Mouse (Mus musculus) heart, embryonic 15.5 days (tissue): Measurements from ENCODE around the gene Pstpip1. TPM values are rescaled to one million over a fixed set of nuclear protein-coding genes. Genes with fewer than 3 reads are reported as not detected.

Source experiments
- ATAC-seq: fragments of 200-750 bp; cut with Nextera tagmentation; replicated peaks from 2 replicates; pipeline ENCODE4 v1.8.0; 2017; ENCODE audit warnings: low read depth, moderate TSS enrichment; ENCODE audit not compliant: insufficient number of reproducible peaks, insufficient read depth, low FRiP score
- H3K27ac ChIP-seq: fragments of 300-500 bp; sonication (generic); 2 replicates; pipeline ENCODE4 v1.5.1; 2015; ENCODE audit warnings: mild to moderate bottlenecking, inconsistent platforms
- H3K27me3 ChIP-seq: fragments of 300-500 bp; sonication (generic); 2 replicates; pipeline ENCODE4 v1.6.1; 2015; ENCODE audit warnings: inconsistent platforms
- H3K36me3 ChIP-seq: fragments of 300-500 bp; sonication (generic); 2 replicates; pipeline ENCODE4 v1.6.1; 2015; ENCODE audit warnings: mild to moderate bottlenecking, inconsistent platforms
- H3K4me1 ChIP-seq: fragments of 300-500 bp; sonication (generic); replicated peaks from 2 replicates; pipeline ENCODE4 v1.6.1; 2015; ENCODE audit warnings: inconsistent platforms
- H3K4me2 ChIP-seq: fragments of 300-500 bp; sonication (generic); 2 replicates; pipeline ENCODE4 v1.6.1; 2015; ENCODE audit warnings: inconsistent platforms, mild to moderate bottlenecking, moderate library complexity
- H3K4me3 ChIP-seq: fragments of 300-500 bp; sonication (generic); 2 replicates; pipeline ENCODE4 v1.5.1; 2015; ENCODE audit warnings: mild to moderate bottlenecking, inconsistent platforms
- H3K9ac ChIP-seq: fragments of 300-500 bp; sonication (generic); 2 replicates; pipeline ENCODE4 v1.6.1; 2015; ENCODE audit warnings: mild to moderate bottlenecking, inconsistent platforms
- H3K9me3 ChIP-seq: fragments of 300-500 bp; sonication (generic); replicated peaks from 2 replicates; pipeline ENCODE4 v1.6.1; 2016; ENCODE audit warnings: inconsistent platforms
- WGBS: fragments of 180-500 bp; shearing (Covaris S2); methylation state at CpG from one replicate; pipeline ENCODE4 v1.1.7; 2015; ENCODE audit warnings: mixed read lengths; 5-methylcytosine and 5-hydroxymethylcytosine counted together
- polyA plus RNA-seq: library from polyadenylated mRNA; unstranded; fragments of >200 nt; fragmentation: Nextera tagmentation; extraction: Ambion mirVana; gene quantifications from 2 replicates; pipeline ENCODE4 v1.2.1, GENCODE M21; 2015

Gene Pstpip1
- polyA plus RNA-seq, 1 experiment from 2014 or later = 1.8 TPM

DNA sequence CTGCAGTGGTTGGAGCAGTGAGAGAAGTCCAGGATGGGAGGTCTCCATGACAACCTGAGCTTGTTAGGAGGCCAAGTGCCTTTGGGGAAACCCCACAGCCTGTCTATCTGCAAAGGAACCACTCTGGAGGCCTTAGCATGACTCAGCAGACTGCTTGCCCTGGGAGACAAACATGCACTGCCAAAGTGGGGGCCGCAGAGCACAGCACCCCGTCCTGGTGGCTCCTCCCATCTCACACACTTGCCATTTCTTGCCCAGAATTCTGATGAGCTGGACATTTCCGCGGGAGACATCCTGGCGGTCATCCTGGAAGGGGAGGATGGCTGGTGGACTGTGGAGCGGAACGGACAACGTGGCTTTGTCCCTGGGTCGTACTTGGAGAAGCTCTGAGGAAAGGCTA is 38.6 kb downstream of the Pstpip1 start:
- peaks cover 53% of the 10 kb centered on the region for H3K4me1 ChIP-seq
- no peak overlapping the region for H3K9ac ChIP-seq
- H3K4me3 ChIP-seq = no peak overlapping the region
- no peak overlapping the region for H3K27ac ChIP-seq
- H3K36me3 ChIP-seq = peaks cover 24% of the 10 kb centered on the region
- 83% methylated on average over 9 of the region's 9 CpGs for WGBS
- no peaks in the 10 kb centered on the region for H3K27me3 ChIP-seq
- no peak for ATAC-seq
- H3K9me3 ChIP-seq = no peaks in the 10 kb centered on the region
- H3K4me2 ChIP-seq = no peak overlapping the region

DNA sequence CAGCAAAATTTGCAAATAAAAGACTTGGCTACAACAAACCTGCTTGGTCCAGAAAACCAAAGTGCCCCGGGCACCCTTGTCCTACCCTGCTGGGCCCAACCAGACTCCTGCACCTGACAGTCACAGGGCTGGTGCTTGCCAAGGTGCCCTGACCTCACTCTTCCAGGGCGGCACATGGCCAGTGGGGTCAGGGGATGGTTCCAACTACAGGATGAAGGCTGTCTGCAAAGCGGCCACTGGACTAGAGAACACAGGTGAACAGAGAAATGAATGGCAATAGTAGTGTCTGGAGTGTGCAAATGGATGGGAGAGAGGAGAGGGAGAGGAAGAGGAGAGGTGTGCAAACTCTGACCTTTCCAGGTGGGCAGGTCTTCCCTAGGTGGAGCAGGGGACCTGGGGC is 40.2 kb downstream of the Pstpip1 start:
- Histone ChIP-seq H3K36me3 (peaks cover 27% of the 10 kb centered on the region), H3K4me1 (peaks cover 52% of the 10 kb centered on the region), H3K27me3 (no peaks in the 10 kb centered on the region), H3K9ac (no peak overlapping the region), H3K4me2 (no peak overlapping the region), H3K27ac (peak overlapping the region; percentile 50), H3K4me3 (no peak overlapping the region), H3K9me3 (no peaks in the 10 kb centered on the region)
- WGBS = 92% methylated on average over 3 of the region's 3 CpGs
- no peak for ATAC-seq

DNA sequence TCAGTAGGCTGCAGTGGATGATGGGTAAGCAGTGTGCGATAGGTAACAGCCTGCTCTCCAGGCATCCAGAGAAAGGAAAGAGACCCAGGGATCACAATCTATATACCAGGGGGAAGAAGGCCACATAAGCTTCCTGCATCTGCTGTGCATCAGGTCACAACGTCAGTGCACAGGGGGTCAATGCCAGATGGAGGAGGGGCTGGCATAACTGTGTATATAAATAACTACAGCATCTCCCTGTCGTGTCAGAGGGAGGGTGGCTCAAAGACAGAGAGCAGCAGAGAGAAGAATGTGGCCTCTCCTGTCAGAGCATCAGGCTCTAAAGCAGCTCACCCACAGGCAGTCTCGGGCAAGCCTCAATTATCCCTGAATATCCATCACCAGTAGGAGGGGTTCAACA is 40.8 kb downstream of the Pstpip1 start:
- no peak for ATAC-seq
- Histone ChIP-seq H3K4me2 (no peak overlapping the region), H3K27ac (peak overlapping the region; percentile 50), H3K27me3 (no peaks in the 10 kb centered on the region), H3K9me3 (no peaks in the 10 kb centered on the region), H3K36me3 (peaks cover 31% of the 10 kb centered on the region), H3K9ac (no peak overlapping the region), H3K4me3 (no peak overlapping the region), H3K4me1 (peaks cover 52% of the 10 kb centered on the region)
- 36% methylated on average over 4 of the region's 4 CpGs for WGBS

DNA sequence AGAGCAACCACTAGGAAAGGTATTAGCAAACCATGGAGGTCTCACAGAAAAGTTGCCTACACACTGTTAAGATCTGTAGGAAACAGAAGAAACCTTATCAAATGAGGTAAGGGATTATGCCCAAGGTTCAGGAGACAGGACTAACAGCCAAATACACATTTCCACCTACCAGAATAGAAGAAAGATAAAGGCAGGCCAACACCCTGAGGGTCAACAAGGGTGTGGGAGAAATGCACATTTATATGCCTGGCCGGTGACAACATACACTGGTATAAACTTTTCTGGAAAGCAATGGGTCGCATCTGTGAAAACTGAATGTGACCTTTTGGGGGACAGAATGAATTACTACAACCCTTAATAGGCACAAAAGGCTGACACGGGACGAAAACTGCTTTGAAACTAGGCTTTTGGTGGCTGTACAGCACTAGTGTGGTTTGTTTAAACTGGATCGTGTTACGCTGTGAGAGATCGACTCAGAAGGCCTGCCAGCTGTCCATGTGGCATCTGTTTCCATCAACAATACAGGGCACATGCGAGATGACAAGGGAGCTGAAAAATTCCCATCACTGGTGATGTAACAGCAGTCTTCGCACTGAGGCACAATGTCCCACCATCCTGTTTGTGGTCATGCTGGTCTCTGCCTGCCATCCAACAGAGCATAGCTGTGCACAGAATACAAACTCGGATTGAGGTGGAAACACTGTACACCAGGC is 42.2 kb downstream of the Pstpip1 start:
- Histone ChIP-seq H3K27me3 (no peaks in the 10 kb centered on the region), H3K27ac (0 out of 2 replicates have a peak overlapping the region, but pooled peaks have one; percentile 5), H3K4me2 (no peak overlapping the region), H3K9ac (no peak overlapping the region), H3K4me1 (peaks cover 52% of the 10 kb centered on the region), H3K36me3 (peaks cover 46% of the 10 kb centered on the region), H3K4me3 (no peak overlapping the region), H3K9me3 (no peaks in the 10 kb centered on the region)
- ATAC-seq = no peak
- 71% methylated on average over 10 of the region's 10 CpGs for WGBS

DNA sequence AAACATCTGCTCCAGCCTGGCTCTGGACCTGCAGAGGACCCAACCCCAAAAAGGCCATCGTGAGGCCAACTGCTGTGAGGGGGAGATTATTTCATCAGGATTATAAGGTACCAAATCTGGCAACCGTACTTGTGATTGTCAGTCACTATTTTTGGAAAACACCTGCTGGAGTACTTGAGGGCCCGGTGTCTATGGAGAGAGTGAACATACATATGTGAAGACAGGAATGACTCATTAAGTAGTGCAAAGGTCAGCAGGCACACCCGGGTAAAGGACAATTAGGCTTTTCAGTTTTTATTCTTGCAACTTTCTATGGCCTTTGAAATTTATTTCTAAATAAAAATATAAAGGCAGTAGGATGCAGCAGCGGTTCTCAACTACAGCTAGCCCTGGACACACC is 44.2 kb downstream of the Pstpip1 start:
- Histone ChIP-seq H3K27ac (peak overlapping the region; percentile 71), H3K4me2 (no peak overlapping the region), H3K36me3 (peaks cover 49% of the 10 kb centered on the region), H3K4me1 (peaks cover 52% of the 10 kb centered on the region), H3K9ac (no peak overlapping the region), H3K27me3 (no peaks in the 10 kb centered on the region), H3K9me3 (no peaks in the 10 kb centered on the region), H3K4me3 (no peak overlapping the region)
- WGBS = 49% methylated on average over 5 of the region's 5 CpGs
- no peak for ATAC-seq

DNA sequence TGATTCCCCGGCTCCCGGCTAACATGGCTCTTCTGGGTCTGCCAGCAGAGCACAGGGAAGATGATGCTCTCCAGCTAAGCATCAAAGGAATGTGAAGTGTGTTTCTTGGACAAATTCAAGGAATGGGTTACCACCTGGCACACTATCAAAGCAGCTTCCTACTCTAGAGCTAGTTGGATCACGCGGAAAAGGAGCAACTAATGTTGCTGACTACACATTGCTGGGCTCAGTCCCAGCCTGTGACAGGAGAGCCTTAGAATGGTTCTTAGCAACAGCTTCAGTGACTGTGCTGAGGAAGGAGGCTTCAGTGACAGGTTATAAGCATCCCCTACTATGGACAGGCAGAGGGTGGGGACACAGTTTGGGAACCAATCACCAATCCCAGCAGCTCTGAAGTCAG is 44.9 kb downstream of the Pstpip1 start:
- 39% methylated on average over 4 of the region's 4 CpGs for WGBS
- Histone ChIP-seq H3K4me1 (peaks cover 52% of the 10 kb centered on the region), H3K27ac (peak overlapping the region; percentile 71), H3K4me2 (no peak overlapping the region), H3K9me3 (no peaks in the 10 kb centered on the region), H3K9ac (no peak overlapping the region), H3K36me3 (peaks cover 47% of the 10 kb centered on the region), H3K27me3 (no peaks in the 10 kb centered on the region), H3K4me3 (no peak overlapping the region)
- ATAC-seq = no peak

DNA sequence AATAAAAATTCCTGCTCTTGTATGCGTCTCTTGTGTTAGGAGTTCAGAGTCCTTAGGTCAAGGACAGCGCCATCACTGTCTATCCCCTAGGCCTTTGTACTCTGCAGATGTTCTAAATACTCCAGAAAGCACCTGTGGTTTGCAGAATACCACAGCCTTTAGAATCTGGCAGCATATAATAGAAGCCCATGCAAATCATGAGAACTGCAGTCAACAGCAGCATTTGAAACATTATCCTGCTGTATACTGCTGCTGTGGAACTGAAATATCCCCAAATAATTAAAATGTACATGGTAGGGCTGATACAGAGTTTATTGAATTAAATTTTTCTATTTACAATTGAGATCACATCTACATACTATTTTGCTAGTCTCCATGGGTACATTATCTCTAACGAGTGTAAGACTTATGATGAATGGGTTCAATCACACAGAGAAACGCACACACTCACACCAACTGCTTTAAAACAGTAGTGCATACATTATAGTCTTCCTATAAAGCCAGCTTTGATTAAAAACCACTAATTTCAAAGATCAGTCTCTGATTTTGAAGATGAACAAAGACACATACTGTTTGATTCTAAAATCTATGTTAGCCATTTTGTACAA is 45.9 kb downstream of the Pstpip1 start:
- H3K27me3 ChIP-seq = no peaks in the 10 kb centered on the region
- H3K4me1 ChIP-seq = peaks cover 45% of the 10 kb centered on the region
- H3K9me3 ChIP-seq = no peaks in the 10 kb centered on the region
- H3K4me3 ChIP-seq = no peak overlapping the region
- WGBS = 87% methylated on average over 4 of the region's 4 CpGs
- no peak overlapping the region for H3K27ac ChIP-seq
- no peak overlapping the region for H3K4me2 ChIP-seq
- ATAC-seq = no peak
- peaks cover 43% of the 10 kb centered on the region for H3K36me3 ChIP-seq
- no peak overlapping the region for H3K9ac ChIP-seq

DNA sequence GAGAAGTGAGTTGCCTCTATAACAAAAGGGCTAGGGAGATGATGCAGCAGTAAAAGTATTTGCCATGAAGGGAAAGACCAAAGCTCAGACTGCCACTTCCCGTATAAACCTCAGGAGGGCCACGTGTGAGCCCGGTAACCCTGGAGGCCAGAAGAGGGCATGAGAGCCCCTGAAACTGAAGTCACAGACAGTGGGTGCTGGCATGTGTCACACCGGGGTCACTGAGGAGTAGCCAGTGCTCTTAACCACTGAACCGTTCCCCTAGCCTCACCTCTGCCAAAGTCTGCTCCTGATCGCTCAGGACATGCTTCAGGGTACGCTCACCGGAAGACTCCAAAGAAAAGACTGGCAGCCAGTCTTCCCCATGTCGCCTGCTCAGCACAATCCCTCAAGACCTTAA is 52.0 kb downstream of the Pstpip1 start:
- ATAC-seq = no peak
- H3K9ac ChIP-seq = no peak overlapping the region
- H3K36me3 ChIP-seq = peaks cover 56% of the 10 kb centered on the region
- 68% methylated on average over 9 of the region's 9 CpGs for WGBS
- H3K4me1 ChIP-seq = peaks cover 14% of the 10 kb centered on the region; the same call in 1 of the 2 replicates
- no peak overlapping the region for H3K4me3 ChIP-seq
- H3K4me2 ChIP-seq = no peak overlapping the region
- H3K27ac ChIP-seq = no peak overlapping the region; the same call in 1 of the 2 replicates
- no peaks in the 10 kb centered on the region for H3K27me3 ChIP-seq
- no peaks in the 10 kb centered on the region for H3K9me3 ChIP-seq

DNA sequence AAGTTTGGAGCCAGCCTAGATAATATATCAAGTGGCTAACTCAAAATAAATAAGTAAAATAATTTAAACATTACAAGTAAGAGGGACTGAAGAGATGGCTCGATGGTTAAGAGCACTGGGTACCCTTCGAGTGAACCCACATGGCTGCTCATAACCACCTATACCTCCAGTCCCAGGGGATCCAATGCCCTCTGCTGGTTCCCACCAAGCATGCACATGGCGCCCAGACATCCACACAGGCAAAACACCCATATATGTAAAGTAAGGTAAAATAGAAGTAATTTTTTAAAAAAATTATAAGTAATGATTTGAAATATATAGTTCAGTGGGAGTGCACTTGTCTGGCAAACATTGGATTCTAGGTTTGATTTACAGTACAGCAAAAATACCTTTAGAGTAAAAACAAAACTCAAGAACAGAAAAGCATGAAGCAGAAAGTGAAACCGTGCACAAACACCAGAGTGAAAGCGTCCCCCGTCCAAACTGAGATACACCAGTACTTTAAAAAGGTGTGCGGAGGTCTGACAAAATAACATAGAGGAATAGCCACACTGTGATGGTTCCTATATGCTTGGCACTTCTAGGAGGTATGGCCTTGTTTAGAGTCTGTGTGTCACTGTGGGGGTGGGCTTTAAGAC is 54.7 kb downstream of the Pstpip1 start:
- Histone ChIP-seq H3K27me3 (no peaks in the 10 kb centered on the region), H3K36me3 (peaks cover 47% of the 10 kb centered on the region), H3K9me3 (no peaks in the 10 kb centered on the region), H3K27ac (no peak overlapping the region), H3K4me2 (no peak overlapping the region), H3K4me1 (peaks cover 26% of the 10 kb centered on the region; the same call in 1 of the 2 replicates), H3K9ac (no peak overlapping the region), H3K4me3 (no peak overlapping the region)
- WGBS = 90% methylated on average over 7 of the region's 7 CpGs
- ATAC-seq = no peak

DNA sequence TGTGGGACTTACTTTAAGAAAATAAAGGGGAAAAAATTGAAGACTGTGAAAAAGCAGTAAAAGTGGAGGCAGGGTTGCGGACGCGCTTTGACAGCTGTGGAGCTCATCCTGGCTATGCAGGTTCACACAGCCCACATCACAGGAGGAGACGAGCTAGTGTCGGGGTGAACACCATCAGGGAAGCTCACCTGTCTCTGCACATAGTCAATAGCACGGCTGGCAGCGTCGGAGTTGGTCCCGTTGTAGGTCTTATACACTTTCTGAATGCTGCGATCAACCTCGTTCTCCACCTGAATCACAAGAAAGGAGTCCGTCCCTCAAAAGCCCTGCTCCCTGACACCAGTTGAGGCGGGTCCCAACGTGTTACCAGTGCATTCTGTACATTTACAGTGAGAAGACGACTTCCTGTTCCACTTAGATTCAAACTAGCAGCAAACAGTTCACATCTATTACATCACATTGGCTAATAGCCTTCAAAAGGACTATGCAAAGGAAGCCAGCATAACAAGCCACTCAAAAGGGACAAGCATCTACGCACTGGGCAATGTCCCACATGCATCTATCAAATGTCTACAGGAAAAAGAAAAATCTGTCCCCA is 56.7 kb downstream of the Pstpip1 start:
- H3K27ac ChIP-seq = no peak overlapping the region
- H3K4me3 ChIP-seq = no peak overlapping the region
- H3K27me3 ChIP-seq = no peaks in the 10 kb centered on the region
- no peak for ATAC-seq
- H3K9ac ChIP-seq = no peak overlapping the region
- H3K36me3 ChIP-seq = peaks cover 39% of the 10 kb centered on the region
- peaks cover 22% of the 10 kb centered on the region for H3K4me1 ChIP-seq
- H3K4me2 ChIP-seq = no peak overlapping the region
- 90% methylated on average over 16 of the region's 16 CpGs for WGBS
- H3K9me3 ChIP-seq = no peaks in the 10 kb centered on the region

DNA sequence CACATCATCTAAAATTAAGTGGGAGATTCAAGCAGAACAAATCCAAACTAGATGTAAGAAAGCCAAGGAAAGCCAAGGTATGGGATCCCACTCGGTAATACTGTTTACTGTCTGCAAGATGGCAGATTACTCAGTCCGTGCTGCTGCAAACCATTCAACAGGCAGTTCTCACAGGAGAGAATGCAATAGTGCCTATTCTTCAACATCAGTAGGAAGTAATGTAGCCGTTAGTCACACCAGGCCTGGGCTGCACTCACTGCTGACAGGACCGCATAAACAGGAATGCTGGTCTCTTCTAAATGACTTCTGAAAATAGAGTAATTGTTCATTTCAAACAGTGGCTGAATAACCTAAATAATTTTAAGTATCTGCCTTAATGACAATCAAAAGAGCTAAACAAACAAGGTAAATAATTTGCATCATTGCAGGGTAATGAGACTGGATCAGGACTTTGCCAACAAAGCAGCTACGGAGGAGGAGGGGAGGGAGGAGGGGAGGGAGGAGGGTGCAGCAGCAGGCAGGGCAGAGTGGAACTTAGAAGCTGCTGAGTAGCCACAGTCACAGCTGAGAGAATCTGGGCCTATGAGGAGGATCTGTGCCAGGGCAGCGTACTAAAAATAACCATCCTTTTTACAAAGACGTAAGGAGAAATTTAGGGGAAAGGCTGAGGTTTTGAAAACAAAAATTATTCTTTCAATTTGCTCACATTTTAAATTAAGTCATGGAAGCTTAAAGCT is 62.2 kb downstream of the Pstpip1 start:
- H3K9ac ChIP-seq = no peak overlapping the region
- no peak overlapping the region for H3K4me3 ChIP-seq
- H3K9me3 ChIP-seq = no peaks in the 10 kb centered on the region
- peak overlapping the region; percentile 83 for H3K27ac ChIP-seq
- H3K4me1 ChIP-seq = peaks cover 53% of the 10 kb centered on the region
- WGBS = 28% methylated on average over 7 of the region's 7 CpGs
- 0 out of 2 replicates have a peak, but pooled peaks cover under 1% of the 10 kb centered on the region for H3K36me3 ChIP-seq
- peak; percentile 79 for ATAC-seq
- H3K4me2 ChIP-seq = peak overlapping the region; percentile 28; the same call in 1 of the 2 replicates
- no peaks in the 10 kb centered on the region for H3K27me3 ChIP-seq
